Mouse (Mus musculus) intestine, embryonic 15.5 days (tissue): ENCODE measurements around the gene Phlda3. TPM values are rescaled to one million over a fixed set of nuclear protein-coding genes. Genes with fewer than 3 reads are reported as not detected.
A peak's percentile ranks its signal among the peaks of the same experiment; 100 is the strongest.

Experiments used
- ATAC-seq: fragments of 200-750 bp; cut with Nextera tagmentation; 2 replicates; pipeline ENCODE4 v1.8.0; 2017; ENCODE audit warnings: moderate TSS enrichment, moderate library complexity
- H3K27ac ChIP-seq: fragments of 300-500 bp; sonication (generic); 2 replicates; pipeline ENCODE4 v1.5.1; 2015; ENCODE audit warnings: mild to moderate bottlenecking, inconsistent platforms
- H3K27me3 ChIP-seq: fragments of 300-500 bp; sonication (generic); replicated peaks from 2 replicates; pipeline ENCODE4 v1.6.1; 2015; ENCODE audit warnings: inconsistent platforms
- H3K36me3 ChIP-seq: fragments of 300-500 bp; sonication (generic); 2 replicates; pipeline ENCODE4 v1.6.1; 2015; ENCODE audit warnings: inconsistent platforms
- H3K4me1 ChIP-seq: fragments of 300-500 bp; sonication (generic); replicated peaks from 2 replicates; pipeline ENCODE4 v1.6.1; 2015; ENCODE audit warnings: inconsistent platforms
- H3K4me2 ChIP-seq: fragments of 300-500 bp; sonication (generic); replicated peaks from 2 replicates; pipeline ENCODE4 v1.6.1; 2015; ENCODE audit warnings: mild to moderate bottlenecking, inconsistent platforms
- H3K4me3 ChIP-seq: fragments of 300-500 bp; sonication (generic); replicated peaks from 2 replicates; pipeline ENCODE4 v1.5.1; 2015; ENCODE audit warnings: inconsistent platforms
- H3K9ac ChIP-seq: fragments of 300-500 bp; sonication (generic); 2 replicates; pipeline ENCODE4 v1.6.1; 2015; ENCODE audit warnings: inconsistent platforms
- H3K9me3 ChIP-seq: fragments of 300-500 bp; sonication (generic); 2 replicates; pipeline ENCODE4 v1.6.1; 2016; ENCODE audit warnings: inconsistent platforms
- WGBS: fragments of 180-500 bp; shearing (Covaris S2); methylation state at CpG from one replicate; pipeline ENCODE4 v1.1.7; 2015; 5-methylcytosine and 5-hydroxymethylcytosine counted together
- polyA plus RNA-seq: library from polyadenylated mRNA; unstranded; fragments of >200 nt; fragmentation: Nextera tagmentation; extraction: Ambion mirVana; gene quantifications from 2 replicates; pipeline ENCODE4 v1.2.1, GENCODE M21; 2015

Phlda3 gene
- polyA plus RNA-seq, 1 experiment from 2014 or later, result 44.6 TPM

- no peaks in the 10 kb centered on the region for H3K27me3 ChIP-seq
- no peak overlapping the region for H3K27ac ChIP-seq
- 0 out of 2 replicates have a peak overlapping the region, but pooled peaks have one; percentile 19 for H3K9ac ChIP-seq
- H3K4me2 ChIP-seq, result no peak overlapping the region
- no peak overlapping the region for H3K4me3 ChIP-seq
- no peaks in the 10 kb centered on the region for H3K9me3 ChIP-seq
- 44% methylated on average over 4 of the region's 4 CpGs for WGBS
- peaks cover 13% of the 10 kb centered on the region for H3K4me1 ChIP-seq
- ATAC-seq, result no peak
- H3K36me3 ChIP-seq, result no peaks in the 10 kb centered on the region
Measured at GRCm38 (mm10) chr1:135780649-135781048, 14.7 kb downstream of the Phlda3 start.

DNA sequence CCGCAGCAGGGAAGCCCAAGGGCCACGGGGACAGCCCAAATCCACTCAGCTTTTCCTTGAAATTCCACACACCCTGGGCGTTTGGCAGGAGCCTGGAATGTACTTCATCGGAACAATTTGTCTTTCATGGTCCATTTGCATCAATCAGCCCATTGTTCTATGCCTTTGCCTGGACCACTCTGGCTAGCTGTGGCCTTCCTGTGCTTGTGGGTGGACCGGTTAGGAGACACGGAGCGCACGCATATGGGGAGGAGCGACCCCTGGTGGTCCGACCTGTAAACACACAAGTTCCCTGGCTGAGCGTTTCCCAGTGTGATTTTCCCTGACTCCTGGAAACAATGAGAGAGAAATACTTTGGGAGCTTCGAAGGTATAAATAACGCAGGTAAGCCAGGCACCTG, 15.3 kb downstream of the Phlda3 start:
- H3K4me3 ChIP-seq, result no peak overlapping the region
- H3K27ac ChIP-seq, result no peak overlapping the region
- H3K9ac ChIP-seq, result 0 out of 2 replicates have a peak overlapping the region, but pooled peaks have one; percentile 19
- no peaks in the 10 kb centered on the region for H3K27me3 ChIP-seq
- no peak overlapping the region for H3K4me2 ChIP-seq
- H3K4me1 ChIP-seq, result peaks cover 13% of the 10 kb centered on the region
- H3K36me3 ChIP-seq, result no peaks in the 10 kb centered on the region
- WGBS, result 15% methylated on average over 13 of the region's 13 CpGs
- ATAC-seq, result peak; percentile 50; the same call in 1 of the 2 replicates
- no peaks in the 10 kb centered on the region for H3K9me3 ChIP-seq

DNA sequence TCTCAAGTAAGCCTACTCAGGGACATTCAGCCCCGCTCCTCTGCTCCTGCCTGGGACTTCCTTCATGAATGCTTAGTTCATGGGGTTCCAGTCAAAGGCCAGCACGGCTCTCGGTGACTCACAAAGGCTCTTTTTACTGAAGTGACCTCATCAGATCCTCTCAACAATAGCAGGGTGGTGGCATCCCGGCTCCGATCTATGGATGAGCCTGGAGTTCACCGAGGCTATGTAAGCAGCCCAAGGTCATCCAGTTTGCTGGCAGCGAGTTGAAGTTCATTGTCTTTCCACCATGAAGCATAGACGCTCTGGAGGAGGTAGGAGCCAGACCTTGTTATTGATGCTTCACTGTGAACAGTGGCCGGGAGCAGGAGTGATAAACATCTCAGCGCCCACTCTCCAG, 16.9 kb downstream of the Phlda3 start:
- Histone ChIP-seq H3K9me3 (no peaks in the 10 kb centered on the region), H3K36me3 (no peaks in the 10 kb centered on the region), H3K4me2 (no peak overlapping the region), H3K4me3 (no peak overlapping the region), H3K27me3 (no peaks in the 10 kb centered on the region), H3K9ac (no peak overlapping the region), H3K27ac (no peak overlapping the region), H3K4me1 (peaks cover 13% of the 10 kb centered on the region)
- WGBS, result 57% methylated on average over 10 of the region's 10 CpGs
- ATAC-seq, result no peak

GRCm38 (mm10) chr1:135787799-135788198, 21.9 kb downstream of the Phlda3 start:
- Histone ChIP-seq H3K4me2 (no peak overlapping the region), H3K4me3 (no peak overlapping the region), H3K4me1 (peaks cover 13% of the 10 kb centered on the region), H3K9me3 (no peaks in the 10 kb centered on the region), H3K27ac (no peak overlapping the region), H3K9ac (no peak overlapping the region), H3K36me3 (no peaks in the 10 kb centered on the region), H3K27me3 (no peaks in the 10 kb centered on the region)
- 47% methylated on average over 3 of the region's 3 CpGs for WGBS
- ATAC-seq, result peak; percentile 42; the same call in 1 of the 2 replicates

DNA sequence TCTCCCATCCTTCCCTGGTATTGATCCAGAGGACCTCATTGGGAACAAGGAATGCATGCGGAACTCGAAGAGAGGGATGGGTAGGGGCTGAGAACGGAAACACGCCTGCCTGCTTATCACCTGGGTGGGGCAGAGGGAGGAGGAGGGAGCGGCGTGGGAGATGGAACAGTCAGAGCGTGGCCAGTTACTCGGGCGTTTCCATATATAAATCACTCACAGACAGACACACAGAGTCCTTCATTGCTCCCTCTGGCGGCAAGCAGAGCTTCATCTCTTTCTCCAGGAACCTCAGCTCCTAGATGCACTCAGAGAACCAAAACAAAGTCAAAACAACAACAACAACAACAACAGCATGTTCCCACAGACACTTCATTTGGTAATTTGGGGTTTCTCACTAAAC, 22.8 kb downstream of the Phlda3 start:
- no peaks in the 10 kb centered on the region for H3K27me3 ChIP-seq
- no peak overlapping the region for H3K9ac ChIP-seq
- no peaks in the 10 kb centered on the region for H3K36me3 ChIP-seq
- ATAC-seq, result peak; percentile 41
- H3K9me3 ChIP-seq, result no peaks in the 10 kb centered on the region
- WGBS, result 8% methylated on average over 10 of the region's 10 CpGs
- no peak overlapping the region for H3K4me3 ChIP-seq
- H3K4me2 ChIP-seq, result peak overlapping the region; percentile 46
- no peak overlapping the region for H3K27ac ChIP-seq
- H3K4me1 ChIP-seq, result peaks cover 19% of the 10 kb centered on the region

- Histone ChIP-seq H3K27ac (no peak overlapping the region), H3K4me2 (no peak overlapping the region), H3K9ac (no peak overlapping the region), H3K9me3 (no peaks in the 10 kb centered on the region), H3K36me3 (no peaks in the 10 kb centered on the region), H3K27me3 (no peaks in the 10 kb centered on the region), H3K4me1 (peaks cover 28% of the 10 kb centered on the region), H3K4me3 (no peak overlapping the region)
- WGBS, result 15% methylated on average over 5 of the region's 5 CpGs
- ATAC-seq, result no peak
Measured at GRCm38 (mm10) chr1:135789815-135790214, 23.9 kb downstream of the Phlda3 start.

DNA sequence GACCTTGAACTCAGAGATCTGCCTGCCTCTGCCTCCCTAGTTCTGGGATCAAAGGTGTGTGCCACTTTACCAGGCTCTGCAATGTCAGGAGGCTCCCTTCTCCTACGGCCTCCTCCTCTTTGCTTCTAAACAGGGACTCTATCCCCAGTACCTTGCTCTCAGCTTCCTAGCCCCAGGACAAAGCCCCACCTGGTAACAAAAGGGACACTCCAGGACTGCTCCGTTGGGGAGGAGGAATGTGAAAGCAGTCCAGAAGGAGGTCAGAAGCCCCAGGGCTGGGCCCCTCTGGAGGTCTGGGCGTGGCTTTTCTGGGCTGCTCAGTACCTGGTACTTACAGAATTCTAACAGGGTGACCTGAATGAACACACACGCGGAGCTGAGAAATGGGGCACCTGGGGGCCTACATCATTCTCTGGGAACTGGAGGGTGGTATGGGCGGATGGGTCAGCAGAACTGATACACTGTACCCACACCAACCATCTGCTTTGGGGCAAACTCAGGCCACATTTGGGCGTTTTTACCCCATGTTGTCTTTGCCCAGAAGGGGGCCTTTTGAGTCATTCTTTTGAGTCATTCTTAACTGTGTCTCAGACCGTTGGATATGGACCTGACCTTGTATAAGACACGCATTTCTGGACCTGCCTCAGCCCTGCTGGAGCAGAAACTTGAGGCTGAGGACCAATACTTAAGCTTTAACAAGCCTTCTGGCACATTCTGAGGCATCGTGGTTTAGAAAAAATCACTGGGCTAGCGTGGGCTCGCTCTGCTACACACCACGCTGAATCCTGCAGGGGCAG, 26.4 kb downstream of the Phlda3 start:
- H3K27me3 ChIP-seq, result no peaks in the 10 kb centered on the region
- no peak overlapping the region for H3K4me2 ChIP-seq
- no peak overlapping the region for H3K4me3 ChIP-seq
- no peaks in the 10 kb centered on the region for H3K9me3 ChIP-seq
- no peak overlapping the region for H3K9ac ChIP-seq
- peak overlapping the region; percentile 14; the same call in 1 of the 2 replicates for H3K27ac ChIP-seq
- peaks cover 33% of the 10 kb centered on the region for H3K4me1 ChIP-seq
- H3K36me3 ChIP-seq, result no peaks in the 10 kb centered on the region
- no peak for ATAC-seq
- 71% methylated on average over 13 of the region's 13 CpGs for WGBS

DNA sequence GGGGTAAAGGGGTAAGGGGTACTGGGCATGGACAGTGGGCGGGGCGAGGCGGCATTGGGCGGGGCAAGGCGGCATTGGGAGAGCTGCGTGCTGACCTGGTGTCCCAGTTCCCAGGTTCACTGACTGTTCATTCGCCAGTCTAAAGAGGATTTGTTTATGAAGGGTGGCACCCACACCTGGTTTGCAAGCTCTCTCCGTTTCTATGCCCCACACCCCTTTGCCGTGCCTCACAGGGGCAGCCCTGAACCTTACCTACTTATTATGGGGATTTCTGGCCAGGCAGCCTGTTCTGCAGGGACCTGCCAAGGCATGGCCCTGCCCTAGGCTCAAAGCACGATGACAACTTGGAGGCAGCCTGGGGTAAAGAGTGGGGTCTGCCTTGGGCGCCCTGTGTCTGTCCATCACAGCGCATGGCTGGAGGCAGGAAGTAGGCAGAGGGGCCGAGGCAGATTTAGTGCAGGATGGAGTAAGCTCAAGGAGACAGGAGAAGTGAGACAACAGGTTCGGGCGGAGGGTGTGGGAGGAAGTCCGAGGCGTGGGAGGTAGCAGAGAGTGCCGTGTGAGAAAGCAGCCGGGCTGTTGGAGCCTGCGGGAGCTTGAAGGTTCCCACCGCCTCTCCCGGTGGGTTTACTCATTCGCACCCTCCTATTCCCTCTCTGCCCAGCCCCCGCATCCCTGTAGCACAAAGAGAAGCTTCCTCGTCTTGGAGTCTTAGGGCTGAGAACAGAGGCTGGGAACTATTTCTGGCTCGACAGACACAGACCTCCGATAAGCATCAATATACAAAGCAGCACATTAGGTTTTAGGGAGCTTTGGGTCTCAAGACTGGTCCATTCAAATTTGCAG, 27.7 kb downstream of the Phlda3 start:
- peaks cover 29% of the 10 kb centered on the region for H3K4me1 ChIP-seq
- peak; percentile 61 for ATAC-seq
- H3K27me3 ChIP-seq, result no peaks in the 10 kb centered on the region
- WGBS, result 5% methylated on average over 26 of the region's 27 CpGs
- H3K27ac ChIP-seq, result peak overlapping the region; percentile 91
- peak overlapping the region; percentile 29 for H3K4me3 ChIP-seq
- H3K9ac ChIP-seq, result peak overlapping the region; percentile 48
- no peaks in the 10 kb centered on the region for H3K9me3 ChIP-seq
- peak overlapping the region; percentile 72 for H3K4me2 ChIP-seq
- no peaks in the 10 kb centered on the region for H3K36me3 ChIP-seq

DNA sequence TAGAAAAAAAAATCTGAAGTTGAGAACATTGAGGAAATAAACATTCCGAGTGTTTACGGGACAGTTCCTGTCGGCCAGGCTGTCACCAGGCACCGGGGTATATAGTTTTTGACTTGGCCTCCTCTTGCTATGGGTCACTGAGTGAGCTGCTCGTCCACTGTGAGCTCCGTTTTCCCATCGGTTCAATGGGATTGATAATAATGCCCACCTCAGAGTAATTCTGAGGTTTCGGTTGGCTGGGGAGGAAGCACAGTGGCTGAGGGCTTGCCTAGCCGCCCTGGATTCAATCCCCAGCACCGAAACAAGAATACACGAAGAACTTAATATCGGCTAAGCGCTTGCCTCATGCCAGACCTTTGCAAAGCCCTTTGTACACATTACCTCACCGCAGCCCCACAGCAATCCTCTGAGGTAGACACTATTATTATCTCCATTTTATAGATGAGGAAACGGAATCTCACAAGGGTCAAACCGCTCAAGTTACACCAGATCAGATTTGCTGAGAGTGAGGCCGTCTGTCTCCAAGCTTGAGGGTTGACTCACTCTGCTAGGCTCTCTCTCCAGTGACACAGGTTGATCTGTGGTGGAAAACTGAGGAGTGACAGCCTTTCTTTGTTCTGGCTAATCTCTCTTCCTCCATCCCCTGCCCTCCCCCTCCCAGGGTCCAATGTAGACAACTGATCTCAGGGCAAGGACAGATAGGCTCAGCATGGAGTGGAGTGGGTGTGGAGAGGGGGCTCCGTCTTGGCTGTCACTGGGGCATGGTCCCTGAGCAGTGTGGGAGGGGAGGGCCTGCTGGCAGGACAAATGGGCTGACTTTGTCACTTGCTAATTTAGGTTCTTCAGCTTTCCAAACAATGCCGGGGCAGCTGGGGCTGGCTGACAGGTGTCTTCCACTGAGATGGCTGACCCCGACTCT, 28.6 kb downstream of the Phlda3 start:
- peak overlapping the region; percentile 48 for H3K9ac ChIP-seq
- no peaks in the 10 kb centered on the region for H3K36me3 ChIP-seq
- peak overlapping the region; percentile 91 for H3K27ac ChIP-seq
- no peaks in the 10 kb centered on the region for H3K9me3 ChIP-seq
- no peaks in the 10 kb centered on the region for H3K27me3 ChIP-seq
- H3K4me1 ChIP-seq, result peaks cover 34% of the 10 kb centered on the region
- peak overlapping the region; percentile 29 for H3K4me3 ChIP-seq
- ATAC-seq, result peak; percentile 71
- peak overlapping the region; percentile 72 for H3K4me2 ChIP-seq
- 19% methylated on average over 20 of the region's 20 CpGs for WGBS

DNA sequence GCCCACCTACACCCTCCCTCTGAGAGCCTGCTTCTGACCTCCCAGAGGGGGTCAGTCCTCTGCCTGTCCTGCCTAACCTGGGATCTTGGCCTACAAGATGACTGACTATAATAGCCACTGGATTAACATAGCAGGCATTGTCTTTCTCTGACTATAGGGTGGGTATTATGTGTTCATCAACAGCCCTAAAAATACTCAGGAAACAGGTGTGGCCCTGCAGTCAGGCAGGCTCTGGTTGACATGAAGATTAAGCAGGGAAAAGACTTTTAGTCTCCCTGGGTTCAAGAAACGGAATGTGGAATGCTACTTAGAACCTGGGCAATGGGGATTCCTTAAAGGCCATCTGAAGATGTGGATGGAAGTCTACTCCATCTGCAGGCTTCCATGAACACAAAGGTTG, 32.6 kb downstream of the Phlda3 start:
- no peak for ATAC-seq
- no peak overlapping the region for H3K9ac ChIP-seq
- 72% methylated on average over 1 of the region's 1 CpGs for WGBS
- no peak overlapping the region for H3K27ac ChIP-seq
- H3K4me1 ChIP-seq, result peaks cover 47% of the 10 kb centered on the region
- no peaks in the 10 kb centered on the region for H3K36me3 ChIP-seq
- no peak overlapping the region for H3K4me3 ChIP-seq
- no peak overlapping the region for H3K4me2 ChIP-seq
- H3K9me3 ChIP-seq, result no peaks in the 10 kb centered on the region
- H3K27me3 ChIP-seq, result no peaks in the 10 kb centered on the region

DNA sequence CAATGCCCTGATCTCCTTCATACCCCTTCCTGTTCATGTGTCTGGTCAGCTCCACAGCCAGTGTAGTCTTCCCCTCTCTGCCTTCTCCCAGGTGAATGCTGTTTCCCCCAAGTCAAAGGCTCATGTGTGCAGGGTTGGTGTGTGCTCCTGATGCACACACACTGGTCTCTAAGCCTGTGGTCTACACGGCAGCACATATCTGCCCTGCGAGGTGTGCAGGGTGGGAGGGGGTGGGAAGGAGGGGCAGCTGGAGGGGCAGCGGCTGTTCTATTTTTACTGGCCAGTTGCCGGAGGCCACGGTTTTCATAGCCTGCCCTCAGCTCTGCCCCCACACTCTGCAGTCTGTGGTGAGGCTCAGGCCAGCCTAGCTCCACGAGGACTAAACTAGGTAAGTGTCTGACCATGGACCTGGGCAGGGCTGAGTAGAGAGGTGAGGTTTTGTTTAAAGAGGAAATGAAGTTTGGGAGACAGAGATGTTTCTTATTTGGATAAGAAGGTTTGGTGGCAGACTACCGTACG, 33.2 kb downstream of the Phlda3 start:
- Histone ChIP-seq H3K4me2 (no peak overlapping the region), H3K4me3 (no peak overlapping the region), H3K27ac (no peak overlapping the region), H3K36me3 (no peaks in the 10 kb centered on the region), H3K9me3 (no peaks in the 10 kb centered on the region), H3K9ac (no peak overlapping the region), H3K4me1 (peaks cover 41% of the 10 kb centered on the region), H3K27me3 (no peaks in the 10 kb centered on the region)
- 39% methylated on average over 8 of the region's 8 CpGs for WGBS
- no peak for ATAC-seq
